Mouse (Mus musculus) liver (tissue): ENCODE measurements at regions not wholly inside any gene's neighbourhood (a gene's known extent, or its start where the extent isn't known, plus 50 kb on each side); places are given as distances from the start of the nearest gene placed in this dataset.

Experiments used
- DNase-seq: peaks from one replicate; pipeline ENCODE4 v3.0.0-alpha.2; 2020; ENCODE audit warnings: mixed read lengths

DNA sequence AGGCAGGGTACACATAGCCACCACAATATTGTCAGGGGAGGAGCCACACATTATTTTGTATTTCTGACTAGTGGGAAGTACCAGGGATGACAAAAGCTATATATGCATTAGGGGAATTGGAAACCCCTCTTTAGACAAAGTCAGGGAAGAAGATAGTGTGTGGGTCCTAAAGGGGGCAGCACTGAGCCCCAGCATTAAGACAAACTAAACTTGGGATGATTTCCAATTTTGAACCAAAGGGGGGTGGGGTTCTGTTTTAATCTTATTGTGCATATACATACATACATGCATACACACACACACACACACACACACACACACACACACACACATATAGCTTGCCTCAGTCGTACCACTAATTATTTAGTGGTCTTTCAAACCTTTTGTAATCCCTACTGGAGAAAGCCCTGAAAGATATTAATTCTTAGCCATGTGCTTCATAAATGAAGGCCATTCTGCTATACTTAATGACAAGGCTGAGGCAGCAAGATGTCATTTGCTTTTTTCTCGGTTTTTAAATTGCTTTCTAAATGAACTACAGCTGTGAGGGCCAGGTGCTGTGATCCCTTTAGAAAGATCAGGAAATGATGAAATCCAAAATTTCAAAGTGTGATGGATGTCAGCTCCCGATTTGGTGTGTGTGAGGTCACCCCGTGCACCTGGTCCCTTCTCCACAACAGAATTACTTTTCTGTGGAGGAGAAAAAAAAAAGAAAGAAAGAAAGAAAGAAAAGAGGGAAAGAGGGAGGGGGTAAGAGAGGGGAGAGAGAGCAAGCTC is 523.5 kb downstream of the Rnf144a start:
- no peak for DNase-seq

DNA sequence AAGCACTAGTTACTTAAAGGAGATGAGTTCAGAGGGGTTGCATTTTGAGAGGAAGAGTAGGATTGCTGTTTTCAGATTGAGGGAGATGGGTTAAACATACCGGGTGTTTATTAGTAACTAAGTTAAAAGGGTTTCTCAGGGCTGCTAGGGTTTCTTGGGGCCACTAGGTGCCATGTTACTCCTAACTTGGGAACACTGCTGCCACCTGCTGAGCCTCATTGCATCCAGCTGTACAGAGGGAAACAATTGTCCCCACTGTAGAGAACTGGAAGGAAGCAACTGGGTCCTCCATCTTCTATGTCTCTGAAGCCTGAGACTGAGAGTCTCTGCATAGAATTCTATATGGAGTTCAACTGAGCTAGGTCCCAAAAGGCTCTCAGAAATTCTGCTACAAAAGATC is 524.3 kb downstream of the Rnf144a start:
- DNase-seq: peak; percentile 7

DNA sequence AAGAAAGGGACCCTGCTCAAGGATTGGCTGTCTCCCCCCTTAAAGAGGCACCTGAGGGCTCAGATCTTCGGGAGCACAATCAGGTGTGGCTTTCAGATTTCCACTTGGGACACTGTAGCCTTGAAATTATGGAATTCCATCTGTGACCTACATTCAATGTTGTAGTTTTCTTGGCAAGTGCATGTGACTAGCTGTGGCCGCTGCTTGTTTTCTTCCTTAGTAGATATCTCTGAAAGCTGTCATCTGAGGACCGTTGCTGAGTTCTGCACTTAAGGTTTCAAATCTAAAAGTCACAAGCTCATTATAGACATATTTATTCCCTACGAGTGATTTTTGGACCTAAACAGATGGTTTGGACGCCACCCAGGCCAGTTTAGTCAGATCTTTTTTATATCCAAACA is 531.3 kb downstream of the Rnf144a start:
- DNase-seq: no peak

DNA sequence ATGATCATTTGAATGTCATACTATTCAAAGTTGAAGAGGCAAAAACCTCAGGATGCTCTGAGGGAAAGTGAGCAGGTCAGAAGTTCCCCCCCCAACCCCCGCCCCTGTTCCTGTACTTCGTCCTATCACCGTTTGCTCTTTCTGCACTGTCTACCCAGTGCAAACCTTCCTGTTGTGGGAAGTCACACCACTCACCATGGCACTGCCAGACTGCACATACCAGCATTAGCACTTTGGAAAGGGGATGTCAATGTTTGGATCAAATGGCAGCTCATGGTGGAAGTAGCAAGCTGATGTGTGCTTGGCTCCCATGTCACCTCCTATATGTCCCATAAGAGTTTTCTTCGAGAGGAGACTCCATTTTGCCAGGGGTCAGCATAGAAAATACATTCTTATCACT is 543.2 kb downstream of the Rnf144a start:
- DNase-seq: no peak

DNA sequence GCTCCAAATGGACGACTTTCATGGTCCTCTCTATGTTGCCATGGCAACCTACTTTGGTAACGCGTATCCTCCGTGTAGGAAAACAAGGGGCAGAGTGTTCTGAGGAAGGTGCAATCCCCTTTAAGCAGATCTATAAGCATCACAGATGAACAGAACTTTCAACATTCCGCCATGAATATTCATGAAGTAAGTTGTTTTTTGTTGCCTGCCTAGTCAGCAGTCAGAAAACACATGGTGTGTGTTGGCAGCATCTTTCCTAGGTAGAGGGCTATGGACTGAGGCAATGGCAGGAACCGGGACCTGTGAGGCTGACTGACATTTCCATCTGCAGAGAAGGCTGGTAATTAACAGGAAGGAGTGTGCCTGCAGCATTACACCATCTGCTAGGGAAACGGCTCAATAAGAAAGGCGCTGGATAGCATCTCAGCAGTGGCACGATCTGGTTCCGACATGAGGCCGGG is 544.0 kb downstream of the Rnf144a start:
- DNase-seq: no peak

DNA sequence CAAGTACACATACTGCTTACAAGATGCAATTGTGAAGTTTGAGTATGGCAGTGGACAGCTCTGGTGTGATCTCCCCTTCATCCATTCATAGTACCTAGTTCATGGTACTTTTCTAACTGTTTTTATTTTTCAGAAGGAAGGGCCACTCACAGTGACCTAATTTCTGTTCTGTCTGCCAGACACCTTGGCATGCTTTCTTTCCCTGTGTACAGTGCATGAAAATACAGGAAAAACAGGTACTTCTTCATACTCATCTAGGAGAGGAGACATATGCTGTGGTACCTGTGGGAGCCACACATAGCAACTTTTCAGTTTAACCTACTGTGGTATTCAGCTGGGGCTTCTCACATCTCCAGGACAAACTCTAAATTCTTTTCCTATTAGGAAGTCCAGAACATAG is 545.2 kb downstream of the Rnf144a start:
- no peak for DNase-seq

DNA sequence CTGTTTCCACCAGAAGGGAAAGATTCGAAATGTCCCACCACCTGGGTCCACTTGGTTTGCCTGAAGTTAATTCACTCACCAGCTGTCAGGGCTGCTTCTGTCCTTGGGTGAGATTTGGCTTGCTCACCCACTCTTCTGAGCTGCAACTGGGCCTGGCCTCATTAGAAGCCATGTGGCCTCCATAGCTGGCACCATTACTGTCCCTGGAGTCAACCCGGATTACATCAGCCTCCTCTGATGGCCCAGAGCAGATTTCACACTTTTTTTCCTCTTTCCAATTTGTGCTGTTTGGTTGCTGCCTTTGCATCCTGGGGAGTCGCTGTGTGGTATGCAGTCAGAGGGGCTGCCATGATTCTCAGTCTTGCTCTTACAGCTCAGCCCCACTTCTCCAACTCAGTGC is 550.0 kb downstream of the Rnf144a start:
- DNase-seq: no peak

DNA sequence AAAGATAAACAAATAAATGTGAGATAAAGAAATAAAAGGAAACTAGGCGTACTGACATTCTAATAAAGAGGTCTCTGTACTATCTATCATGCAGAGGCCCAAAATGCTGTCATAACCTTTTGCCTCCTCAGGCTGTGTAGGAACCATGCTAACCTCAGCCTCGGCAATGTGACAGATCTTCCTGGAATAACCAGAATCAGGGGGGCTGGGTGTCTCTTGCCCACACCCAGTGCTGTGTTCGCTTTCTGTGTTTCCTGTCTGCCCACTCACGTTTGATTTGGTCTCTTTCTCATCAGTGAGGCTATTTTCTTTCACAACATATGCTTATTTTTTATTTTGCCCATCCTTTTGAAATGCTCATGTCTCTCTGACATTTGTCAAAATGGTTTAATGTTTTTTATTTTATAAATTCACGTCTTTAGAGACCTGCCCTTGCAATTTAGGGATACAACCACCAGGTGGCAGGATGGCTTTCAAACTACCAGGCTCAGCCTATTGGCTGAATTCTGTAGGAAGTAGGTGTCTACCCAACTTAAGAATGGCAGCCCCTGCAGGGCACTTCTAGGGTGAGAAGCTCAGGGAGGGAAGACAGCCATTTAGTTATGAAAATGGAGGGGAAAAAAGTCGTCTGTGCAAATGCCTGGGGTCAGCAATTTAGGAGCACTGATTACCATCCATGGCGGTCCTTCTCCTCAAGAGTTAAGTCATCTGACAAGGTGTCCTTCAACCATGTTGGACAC is 550.8 kb downstream of the Rnf144a start:
- DNase-seq: peak; percentile 19

DNA sequence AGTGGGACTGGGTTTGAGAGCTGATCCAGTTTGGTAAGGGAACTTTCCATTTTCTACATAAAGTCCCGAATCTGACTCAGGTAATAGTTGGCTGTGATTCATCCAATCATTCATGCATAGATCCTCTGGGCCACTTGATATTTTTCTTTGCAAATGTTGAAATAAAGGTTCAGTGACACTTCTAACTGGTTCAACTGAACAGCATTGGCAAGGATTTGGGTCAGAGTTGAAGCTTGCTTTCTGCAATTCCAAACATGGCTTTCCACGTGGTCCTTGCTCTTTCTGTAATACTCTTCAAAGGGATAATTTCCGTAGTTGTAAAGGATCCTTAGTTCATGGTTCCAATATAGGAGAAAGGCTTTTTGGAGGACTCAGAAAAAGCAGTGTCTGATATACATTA is 554.0 kb downstream of the Rnf144a start:
- no peak for DNase-seq

DNA sequence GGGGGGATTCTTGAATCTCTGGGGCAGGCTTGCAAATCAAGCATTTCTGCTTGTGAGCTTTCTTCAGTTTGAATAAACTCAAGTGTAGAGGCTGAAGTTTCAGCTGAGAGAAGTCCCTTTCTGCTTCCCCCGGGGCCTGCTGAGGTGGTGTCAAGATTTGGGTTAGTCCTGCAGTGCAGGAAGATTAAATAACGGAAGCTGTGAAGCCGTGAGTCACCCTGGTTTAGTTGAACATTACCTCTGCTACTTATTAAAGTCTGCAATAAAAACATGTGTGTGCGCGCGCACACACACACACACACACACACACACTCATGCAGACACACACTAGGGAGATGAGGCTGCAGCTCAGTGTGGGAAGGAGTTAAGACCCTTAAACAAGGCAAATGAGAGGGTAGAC is 556.7 kb downstream of the Rnf144a start:
- DNase-seq: no peak

DNA sequence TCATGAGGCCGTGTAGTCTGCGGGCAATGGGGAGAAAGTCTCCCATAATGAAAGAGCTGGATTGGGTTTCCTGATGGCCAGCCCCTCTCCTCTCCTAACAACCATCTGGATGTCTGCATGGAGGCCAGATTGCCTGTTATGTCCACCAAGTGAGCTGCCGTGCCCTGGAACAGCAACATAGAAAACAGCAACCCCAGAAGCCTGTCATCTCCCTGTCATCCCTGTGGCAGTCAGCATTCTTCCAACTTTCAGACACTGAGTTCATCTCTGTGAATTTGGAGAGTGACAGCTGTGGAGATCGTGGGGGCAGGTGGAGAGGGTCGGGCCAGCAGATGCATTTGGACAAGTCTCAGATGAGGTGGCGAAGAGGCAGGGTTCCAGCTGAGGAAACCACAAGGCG is 585.0 kb downstream of the Rnf144a start:
- DNase-seq: no peak

DNA sequence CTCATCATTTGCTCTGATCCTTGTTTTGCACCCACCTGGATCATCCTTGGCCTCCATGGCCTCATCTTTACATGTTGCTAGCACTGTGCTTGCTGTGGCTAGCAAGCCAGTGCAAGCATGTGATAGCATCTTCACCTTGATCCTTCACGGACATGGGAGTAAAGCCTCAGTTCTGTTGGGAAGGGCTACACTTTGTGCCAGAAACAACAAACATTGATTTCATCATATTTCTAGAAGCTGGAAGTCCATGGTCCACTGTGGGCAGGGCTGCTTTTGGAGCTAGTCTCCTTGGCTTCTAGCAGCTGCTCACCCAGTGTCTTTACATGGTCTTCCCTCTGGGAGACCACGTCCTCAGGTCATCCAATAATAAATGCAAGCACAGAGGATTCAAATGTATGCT is 587.1 kb downstream of the Rnf144a start:
- DNase-seq: no peak

DNA sequence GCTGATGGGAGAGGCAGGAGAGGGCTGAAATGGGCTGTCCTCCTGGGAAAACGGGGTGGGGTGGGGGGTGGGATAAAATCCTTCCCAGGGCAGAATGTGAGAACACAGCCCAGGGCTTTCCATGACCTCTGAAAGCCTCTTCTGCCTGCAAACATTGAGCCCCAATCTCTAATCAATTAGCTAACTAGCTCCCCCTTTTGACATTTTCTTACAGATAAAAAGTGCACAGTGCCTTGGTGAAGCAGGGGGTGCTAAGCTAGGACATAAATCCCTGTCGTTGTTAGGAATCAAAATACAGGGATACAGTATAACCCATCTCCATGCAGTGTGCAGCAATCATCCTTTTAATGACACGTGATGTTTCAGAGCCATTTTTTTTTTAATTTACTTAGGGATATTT is 588.1 kb downstream of the Rnf144a start:
- no peak for DNase-seq

DNA sequence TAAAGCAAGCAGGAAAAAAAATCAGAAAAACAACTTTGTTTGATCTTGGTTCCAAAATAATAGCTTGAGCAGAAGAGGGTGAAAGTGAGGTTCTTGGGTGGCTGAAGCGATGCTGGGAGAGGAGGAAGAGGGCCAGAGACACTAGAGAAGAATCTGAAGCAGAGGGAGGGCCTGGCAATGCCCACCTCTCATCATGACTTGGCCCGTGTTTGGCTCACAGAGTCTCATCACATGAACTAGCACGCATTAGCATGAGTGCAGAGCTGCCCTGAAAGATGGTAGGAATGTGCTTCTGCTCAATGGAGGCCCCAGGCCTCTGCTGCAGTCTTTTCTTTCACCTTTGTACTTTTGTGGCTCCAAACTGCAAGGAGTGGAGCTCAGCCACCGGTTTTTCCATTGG is 588.6 kb downstream of the Rnf144a start:
- DNase-seq: no peak

DNA sequence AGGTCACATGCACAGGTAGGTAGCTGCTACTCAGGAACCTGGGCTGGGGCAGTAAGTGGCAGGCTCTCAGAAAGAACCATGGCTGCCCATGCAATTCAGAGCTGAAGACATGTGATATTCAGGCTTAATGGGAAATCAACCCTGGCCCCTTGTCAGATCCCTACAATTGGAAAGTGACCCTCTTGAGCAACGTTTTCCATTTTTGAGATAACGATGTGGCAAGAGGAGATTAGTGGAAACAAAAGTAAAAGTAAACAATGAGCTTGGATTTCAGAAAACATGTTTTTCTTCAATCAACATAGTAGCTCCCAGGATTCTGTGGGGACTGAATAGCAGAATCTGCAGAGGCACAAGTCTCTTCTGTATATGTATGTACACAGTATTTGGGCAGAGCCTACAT is 598.8 kb downstream of the Rnf144a start:
- DNase-seq: no peak

DNA sequence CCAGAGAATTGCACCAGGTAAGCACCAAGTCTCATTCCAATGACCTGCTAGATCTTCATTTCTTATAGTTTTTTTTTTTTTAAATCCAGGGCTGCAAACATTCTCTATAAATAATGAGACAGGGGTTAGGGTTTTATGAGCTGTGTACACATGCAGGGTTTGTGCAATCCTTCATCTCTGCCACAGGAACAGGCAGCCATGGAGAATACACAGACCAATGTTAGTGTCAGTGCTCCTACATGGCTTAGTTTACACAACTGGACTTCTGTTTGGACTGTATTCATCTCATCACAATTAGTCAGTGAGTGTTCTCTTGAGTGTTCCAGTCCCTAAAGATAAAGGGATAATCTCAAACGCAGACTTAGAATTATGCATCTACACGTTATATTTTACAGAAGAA is 620.0 kb downstream of the Rnf144a start:
- DNase-seq: no peak

DNA sequence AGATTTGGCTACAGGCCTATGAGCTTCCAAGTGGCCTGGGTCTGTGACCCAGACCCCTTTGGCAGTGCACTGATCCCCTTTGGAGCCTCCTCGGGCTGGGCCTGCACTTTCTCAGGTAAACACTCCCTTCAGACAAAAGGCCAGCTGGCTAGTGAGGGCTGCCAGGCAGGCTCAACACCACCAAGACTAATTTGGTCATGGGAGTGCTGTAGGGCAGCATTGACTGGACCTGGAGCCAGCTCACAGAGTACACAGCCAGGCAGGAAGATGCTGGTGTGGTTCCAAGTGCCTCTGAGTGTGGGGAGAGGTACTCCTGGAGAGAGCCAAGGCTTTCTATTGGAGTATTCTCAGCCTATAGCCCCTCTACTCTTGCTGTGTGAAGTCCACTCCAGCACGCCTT is 620.5 kb downstream of the Rnf144a start:
- no peak for DNase-seq

DNA sequence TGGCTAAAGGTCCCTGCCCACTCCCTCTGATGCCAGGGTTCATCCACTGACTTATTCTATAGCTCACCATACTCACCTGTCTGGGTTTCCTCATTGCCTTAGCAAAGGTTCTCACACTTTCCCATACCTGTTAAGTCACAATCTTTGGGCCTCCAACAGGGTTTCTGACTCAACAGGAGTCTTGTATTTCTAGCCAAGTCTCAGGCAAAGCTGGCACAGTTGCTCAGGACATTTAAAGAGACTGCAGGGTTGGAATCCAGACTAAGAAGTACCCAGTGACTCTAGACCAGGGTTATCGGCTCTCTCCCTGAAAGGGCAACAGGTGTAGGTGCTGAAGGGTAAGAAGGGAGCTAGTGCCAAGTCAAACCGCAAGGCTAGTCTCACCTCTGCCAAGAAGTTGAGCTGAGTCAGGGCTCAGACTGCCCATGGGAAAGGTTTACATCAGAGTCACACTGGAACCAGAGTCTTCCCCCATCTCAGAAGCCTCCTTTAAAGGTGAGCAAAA is 622.4 kb downstream of the Rnf144a start:
- no peak for DNase-seq

DNA sequence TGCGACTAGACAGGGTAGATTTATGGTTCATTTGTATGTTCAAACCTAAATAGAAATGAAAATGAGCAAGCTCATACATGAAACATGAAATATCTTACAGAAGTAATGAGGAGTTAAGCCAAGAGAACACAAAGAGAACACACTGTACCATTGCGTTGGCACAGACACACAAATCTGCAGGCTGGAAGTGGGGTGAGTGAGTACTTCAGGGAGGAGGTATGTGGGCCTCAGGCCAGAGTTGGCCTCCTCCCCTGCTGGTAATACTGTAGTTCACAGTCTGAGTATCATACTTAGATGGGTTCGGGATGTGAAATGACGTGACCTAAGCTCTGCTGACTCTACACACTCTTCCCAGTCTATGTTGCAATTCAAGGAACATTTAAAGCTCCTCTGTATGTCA is 624.1 kb downstream of the Rnf144a start:
- no peak for DNase-seq

DNA sequence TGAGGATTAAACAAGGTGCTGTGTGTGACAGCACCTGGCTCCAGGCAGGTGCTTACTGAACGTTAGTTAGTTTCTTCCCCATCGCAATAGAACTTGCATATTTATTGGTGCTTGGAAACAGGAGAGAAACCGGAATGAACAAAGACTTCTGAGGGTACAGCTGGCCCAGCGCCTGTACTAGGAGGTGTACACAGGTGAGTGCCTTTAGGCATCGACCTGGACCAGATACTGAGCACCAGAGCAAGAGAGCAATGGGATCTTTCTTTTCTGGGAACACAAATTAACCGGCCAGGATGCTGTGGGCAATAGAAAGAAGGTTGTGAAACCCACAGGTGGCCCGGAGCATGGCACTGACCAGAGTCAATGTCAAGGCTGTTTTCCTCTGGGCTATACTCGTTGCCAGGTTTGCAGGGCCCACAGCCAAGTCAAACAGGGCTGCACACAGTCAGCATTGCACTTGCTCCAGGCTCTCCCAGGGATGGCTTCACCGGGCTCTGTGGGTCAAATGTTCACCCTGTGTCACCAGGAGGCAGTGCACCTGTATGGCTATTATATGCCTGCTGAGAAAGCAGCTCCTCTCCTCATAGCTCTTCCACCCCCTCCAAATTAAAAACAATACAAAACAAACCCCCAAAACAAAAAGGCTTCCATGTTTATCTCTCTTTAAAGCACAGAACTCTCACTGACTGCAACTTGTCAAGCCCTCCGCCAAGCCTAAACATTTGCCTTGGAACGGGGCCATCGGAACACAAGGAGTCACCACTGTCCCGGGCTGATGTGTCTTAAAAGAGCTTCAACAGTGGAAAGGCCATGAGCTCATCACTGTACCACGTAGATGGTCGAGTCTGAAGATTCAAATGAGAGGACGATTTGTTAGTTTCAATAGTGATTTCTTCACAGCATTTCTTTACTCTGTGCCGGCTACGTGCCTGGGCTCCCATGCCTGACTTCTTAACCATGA is 629.1 kb downstream of the Rnf144a start:
- DNase-seq: no peak

DNA sequence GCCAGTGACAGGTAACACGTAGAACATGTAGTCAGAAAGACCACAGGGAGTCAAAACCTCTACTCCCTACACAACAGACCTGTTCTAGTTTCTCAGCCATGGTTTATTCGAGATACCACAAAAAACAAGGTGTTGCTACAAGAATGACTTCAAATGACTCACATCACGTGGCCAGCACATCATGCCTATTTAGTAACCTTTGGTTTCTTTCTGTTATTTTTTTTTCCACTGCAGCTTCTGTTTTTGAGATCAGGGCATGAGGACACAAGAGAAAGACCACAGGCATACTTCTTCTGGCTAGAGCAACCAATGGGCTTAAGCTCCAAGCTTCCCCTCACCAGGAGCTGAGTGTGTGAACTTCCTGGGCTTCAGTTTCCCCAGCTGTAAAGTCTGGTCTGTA is 630.7 kb downstream of the Rnf144a start:
- DNase-seq: no peak

DNA sequence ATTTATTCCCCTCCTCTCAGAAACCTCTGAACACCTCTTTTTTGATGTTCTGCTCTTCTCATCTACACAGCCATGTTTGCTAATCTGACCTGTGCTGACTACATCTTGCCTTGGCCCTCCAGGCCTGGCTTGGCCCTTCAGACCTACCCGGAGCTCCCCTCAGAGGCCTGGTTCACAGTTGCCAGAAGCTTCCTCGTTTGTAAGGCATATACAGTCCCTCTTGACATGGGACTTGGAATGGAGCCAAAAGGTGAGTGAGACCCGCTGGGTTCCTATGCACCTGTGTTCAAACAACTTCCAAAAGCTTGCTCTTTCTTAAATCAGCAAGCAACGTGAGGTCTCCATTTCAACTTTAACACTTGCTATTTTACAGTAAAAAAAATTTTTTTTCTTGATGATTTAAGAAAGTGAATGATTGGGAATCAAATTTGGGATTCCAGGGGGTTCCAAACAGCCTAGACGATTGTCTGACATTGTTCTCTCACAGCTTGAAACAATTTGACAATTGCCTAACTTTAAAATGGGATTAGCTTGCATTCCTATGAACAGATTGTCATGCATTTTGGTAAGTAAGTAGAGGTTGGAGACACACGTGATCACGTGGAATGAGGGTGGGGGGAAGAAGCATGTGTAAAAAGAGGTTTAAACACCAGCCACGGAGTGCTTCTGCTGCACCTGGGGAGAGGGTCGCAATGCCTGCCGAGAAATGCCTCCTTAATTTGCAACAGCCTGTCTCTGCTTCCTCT is 631.9 kb downstream of the Rnf144a start:
- no peak for DNase-seq
